Mouse (Mus musculus): ENCODE results near the gene Sult2b1.

GRCm38 (mm10) chr7:45716952-45717917 is 67.2 kb downstream of the Sult2b1 start:
- TF ChIP-seq EP300 (IDR thresholded peaks at IDR 0.05; ENCODE audit: low read depth) = no peak
- no peak for TF ChIP-seq CTCF (IDR thresholded peaks at IDR 0.05; ENCODE audit: low read depth)
